Mouse (Mus musculus) cerebellum, adult 2 months (tissue): ENCODE measurements around the gene Gm49325. TPM values are rescaled to one million over a fixed set of nuclear protein-coding genes. Genes with fewer than 3 reads are reported as not detected.
A peak's percentile ranks its signal among the peaks of the same experiment; 100 is the strongest.

Experiments
- DNase-seq, 2 experiments: peaks; one replicate each; pipeline ENCODE4 v3.0.0; 2021
- H3K27ac ChIP-seq: fragments of 200-500 bp; 2 replicates; pipeline ENCODE4 v1.5.1; 2012; ENCODE audit warnings: low read length, control low read depth, inconsistent platforms; ENCODE audit not compliant: insufficient read depth
- H3K27me3 ChIP-seq: fragments of 200-500 bp; 2 replicates; pipeline ENCODE4 v1.6.1; 2012; ENCODE audit warnings: inconsistent platforms, mild to moderate bottlenecking, low read length, moderate library complexity; ENCODE audit not compliant: control insufficient read depth, insufficient read depth
- H3K4me1 ChIP-seq: fragments of 200-500 bp; 2 replicates; pipeline ENCODE4 v1.6.1; 2011; ENCODE audit warnings: low read length; ENCODE audit not compliant: control insufficient read depth, insufficient read depth
- H3K4me3 ChIP-seq: fragments of 200-500 bp; replicated peaks from 2 replicates; pipeline ENCODE3; 2011; ENCODE audit warnings: mild to moderate bottlenecking, low read depth, low read length, control low read depth; ENCODE audit not compliant: insufficient read depth
- CTCF ChIP-seq: fragments of 200-500 bp; IDR thresholded peaks from 2 replicates; pipeline ENCODE4 v1.5.1; 2011; ENCODE audit warnings: low read depth, mild to moderate bottlenecking, control low read depth, low read length, moderate library complexity, borderline replicate concordance; ENCODE audit not compliant: insufficient read depth
- POLR2A ChIP-seq: fragments of 200-500 bp; IDR thresholded peaks from 2 replicates; pipeline ENCODE4 v1.6.1; 2011; ENCODE audit warnings: low read length, control low read depth, borderline replicate concordance; ENCODE audit not compliant: insufficient read depth
- WGBS: fragments of 180-500 bp; shearing (Covaris S2); methylation state at CpG from one replicate; pipeline ENCODE4 v1.1.7; 2018; 5-methylcytosine and 5-hydroxymethylcytosine counted together
- polyA plus RNA-seq: library from polyadenylated mRNA; depleted of rRNA; stranded (reverse); fragments of >200 nt; gene quantifications from 2 replicates; pipeline ENCODE4 v1.2.3, GENCODE M21; 2012

The Gm49325 gene
- polyA plus RNA-seq, 1 experiment, result 37.7 TPM

GRCm38 (mm10) chr10:77623639-77624400, 17.8 kb downstream of the Gm49325 start:
- Histone ChIP-seq H3K4me1 (peaks cover 20% of the 10 kb centered on the region), H3K27ac (no peak overlapping the region), H3K4me3 (no peak overlapping the region), H3K27me3 (no peaks in the 10 kb centered on the region)
- no peak for TF ChIP-seq CTCF
- TF ChIP-seq POLR2A, result no peak
- DNase-seq, result no peak
- 71% methylated on average over 10 of the region's 10 CpGs for whole genome bisulfite sequencing

GRCm38 (mm10) chr10:77624570-77624995, 18.6 kb downstream of the Gm49325 start:
- Histone ChIP-seq H3K27me3 (no peaks in the 10 kb centered on the region), H3K27ac (peak overlapping the region; percentile 41), H3K4me1 (peaks cover 20% of the 10 kb centered on the region), H3K4me3 (no peak overlapping the region)
- 29% methylated on average over 7 of the region's 7 CpGs for WGBS
- DNase-seq, result no peak
- no peak for TF ChIP-seq POLR2A
- TF ChIP-seq CTCF, result no peak

- no peaks in the 10 kb centered on the region for H3K27me3 ChIP-seq
- no peak overlapping the region for H3K27ac ChIP-seq
- no peak for DNase-seq
- no peak overlapping the region for H3K4me3 ChIP-seq
- TF ChIP-seq POLR2A, result no peak
- TF ChIP-seq CTCF, result no peak
- 59% methylated on average over 7 of the region's 7 CpGs for WGBS
- peaks cover 20% of the 10 kb centered on the region for H3K4me1 ChIP-seq
Observed at GRCm38 (mm10) chr10:77626036-77626435, 20.0 kb downstream of the Gm49325 start.

GRCm38 (mm10) chr10:77626591-77626990, 20.6 kb downstream of the Gm49325 start:
- peak in 1 of 2 experiments; percentile 50 for DNase-seq
- no peak for TF ChIP-seq POLR2A
- no peak for TF ChIP-seq CTCF
- H3K4me3 ChIP-seq, result no peak overlapping the region
- no peak overlapping the region for H3K27ac ChIP-seq
- 14% methylated on average over 7 of the region's 7 CpGs for WGBS
- H3K27me3 ChIP-seq, result no peaks in the 10 kb centered on the region
- peaks cover 20% of the 10 kb centered on the region for H3K4me1 ChIP-seq

- Histone ChIP-seq H3K27ac (no peak overlapping the region), H3K4me1 (peaks cover 20% of the 10 kb centered on the region), H3K27me3 (no peaks in the 10 kb centered on the region), H3K4me3 (no peak overlapping the region)
- 23% methylated on average over 2 of the region's 2 CpGs for WGBS
- no peak for TF ChIP-seq POLR2A
- peak; percentile 98 for TF ChIP-seq CTCF
- peak; percentile 78 to 85 for DNase-seq
Observed at GRCm38 (mm10) chr10:77627497-77627896, 21.5 kb downstream of the Gm49325 start.

GRCm38 (mm10) chr10:77629163-77629562, 23.2 kb downstream of the Gm49325 start:
- no peak for DNase-seq
- Histone ChIP-seq H3K27ac (no peak overlapping the region), H3K4me1 (peaks cover 19% of the 10 kb centered on the region), H3K27me3 (no peaks in the 10 kb centered on the region), H3K4me3 (no peak overlapping the region)
- no peak for TF ChIP-seq POLR2A
- no peak for TF ChIP-seq CTCF
- WGBS, result 76% methylated on average over 3 of the region's 3 CpGs

GRCm38 (mm10) chr10:77629970-77630369, 24.0 kb downstream of the Gm49325 start:
- no peak overlapping the region for H3K27ac ChIP-seq
- no peak overlapping the region for H3K4me3 ChIP-seq
- peaks cover 11% of the 10 kb centered on the region for H3K4me1 ChIP-seq
- WGBS, result 49% methylated on average over 1 of the region's 1 CpGs
- no peak for DNase-seq
- H3K27me3 ChIP-seq, result no peaks in the 10 kb centered on the region
- TF ChIP-seq CTCF, result peak; percentile 25; the same call in 1 of the 2 replicates
- no peak for TF ChIP-seq POLR2A

GRCm38 (mm10) chr10:77634016-77634415, 28.0 kb downstream of the Gm49325 start:
- Histone ChIP-seq H3K4me1 (peaks cover 8% of the 10 kb centered on the region), H3K27ac (no peak overlapping the region), H3K4me3 (no peak overlapping the region), H3K27me3 (no peaks in the 10 kb centered on the region)
- TF ChIP-seq CTCF, result no peak
- no peak for TF ChIP-seq POLR2A
- DNase-seq, result no peak
- 74% methylated on average over 6 of the region's 6 CpGs for WGBS
